Mouse (Mus musculus) adrenal gland, postnatal 0 days (tissue): ENCODE results near the gene Rnf182. TPM values are rescaled to one million over a fixed set of nuclear protein-coding genes. Genes with fewer than 3 reads are reported as not detected.

Source experiments
- polyA plus RNA-seq: library from polyadenylated mRNA; unstranded; fragments of >200 nt; fragmentation: Nextera tagmentation; extraction: Ambion mirVana; gene quantifications from 2 replicates; pipeline ENCODE4 v1.2.1, GENCODE M21; 2015

Rnf182 gene
- polyA plus RNA-seq: 0.43 and 1.2 TPM in 2 replicates

GRCm38 (mm10) chr13:43615577-43616254 lies at the start of gene Rnf182:
Rnf182 (plus strand) TSS chr13:43615710.

Other genes starting within 250 kb of the Rnf182 start
- gene Nol7, start 217.3 kb upstream of the Rnf182 start, polyA plus RNA-seq: 175 and 220 TPM in 2 replicates
- 7.3 and 9.2 TPM in 2 replicates for gene Ranbp9, start 134.4 kb upstream of the Rnf182 start, polyA plus RNA-seq
- 9.2 and 12.8 TPM in 2 replicates for gene Mcur1, start 55.5 kb upstream of the Rnf182 start, polyA plus RNA-seq
- 20.6 and 24.9 TPM in 2 replicates for gene Cd83, start 169.1 kb downstream of the Rnf182 start, polyA plus RNA-seq